Mouse (Mus musculus): ENCODE measurements around the gene Wbp1l. TPM values are rescaled to one million over a fixed set of nuclear protein-coding genes. Genes with fewer than 3 reads are reported as not detected.

Wbp1l gene
- polyA plus RNA-seq, 1 experiment: 24.5 TPM

DNA sequence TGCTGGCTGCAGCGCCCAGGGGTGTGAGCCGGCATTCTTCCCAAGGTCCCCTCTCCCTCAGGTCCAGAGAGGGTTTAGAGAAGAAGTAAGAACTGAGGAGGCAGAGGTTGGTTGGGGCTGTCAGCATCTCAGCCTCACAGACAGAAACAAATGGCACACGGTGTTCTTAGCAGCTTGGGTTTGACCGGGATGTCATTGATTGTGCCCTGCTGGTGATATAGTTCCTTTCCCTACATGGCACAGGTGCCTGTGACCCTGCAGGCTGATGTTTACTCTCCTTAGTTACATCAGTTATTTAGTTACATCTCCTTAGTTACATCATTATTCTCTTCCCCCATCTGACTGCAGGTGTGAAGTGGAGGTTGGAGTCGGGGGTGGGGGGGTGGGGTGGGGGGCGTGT lies 7.3 kb upstream of the Wbp1l start:
- TF ChIP-seq CTCF (IDR thresholded peaks at IDR 0.05; ENCODE audit: low read depth, low read length) (no peak), EP300 (IDR thresholded peaks at IDR 0.05; ENCODE audit: insufficient read depth, low read depth, low read length) (no peak), POLR2A (IDR thresholded peaks at IDR 0.05; ENCODE audit: insufficient read depth, low read length) (no peak)
- Histone ChIP-seq H3K9ac (ENCODE audit: low read depth, poor library complexity, severe bottlenecking) (no peak overlapping the region), H3K36me3 (ENCODE audit: control insufficient read depth, insufficient read depth, low read length, poor library complexity, severe bottlenecking) (no peaks in the 10 kb centered on the region), H3K27ac (ENCODE audit: insufficient read depth, low read length) (no peak overlapping the region), H3K4me3 (ENCODE audit: low read depth, low read length) (no peak overlapping the region), H3K4me1 (ENCODE audit: control insufficient read depth, insufficient read depth, low read length) (peaks cover 2% of the 10 kb centered on the region), H3K9me3 (replicated peaks; ENCODE audit: control insufficient read depth, insufficient read depth, low read length, poor library complexity, severe bottlenecking) (no peaks in the 10 kb centered on the region), H3K27me3 (ENCODE audit: control insufficient read depth, insufficient read depth, low read length, poor library complexity, severe bottlenecking) (no peaks in the 10 kb centered on the region)

DNA sequence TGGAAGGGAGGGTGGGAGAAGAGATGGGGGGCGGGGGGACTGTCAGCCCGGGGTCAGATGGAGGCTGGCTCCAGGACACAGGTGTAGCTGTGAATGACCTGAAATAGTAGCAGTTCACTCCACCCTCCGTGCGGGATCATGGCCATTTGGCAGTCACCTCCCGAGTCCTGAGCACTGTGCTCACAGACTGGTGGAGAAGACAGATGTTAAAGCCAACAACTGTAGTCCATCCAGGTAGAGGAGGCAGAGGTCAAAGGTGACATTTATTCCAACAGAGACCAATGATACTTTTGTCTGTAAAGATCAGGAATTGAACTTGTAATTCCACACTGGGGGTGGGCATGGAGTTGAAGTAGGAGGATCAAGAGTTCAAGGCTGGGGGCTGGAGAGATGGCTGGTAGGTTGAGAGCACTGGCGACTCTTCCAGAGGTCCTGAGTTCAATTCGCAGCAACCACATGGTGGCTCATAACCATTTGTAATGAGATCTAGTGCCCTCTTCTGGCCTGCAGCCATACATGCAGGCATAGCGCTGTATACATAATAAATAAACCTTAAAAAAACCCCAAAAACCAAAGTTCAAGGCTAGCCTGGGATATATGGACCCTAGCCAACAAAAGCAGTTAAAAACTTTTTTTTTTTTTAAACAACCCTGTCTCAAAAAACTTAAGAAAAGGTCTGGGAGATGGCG lies 6.0 kb upstream of the Wbp1l start:
- H3K36me3 ChIP-seq (ENCODE audit: control insufficient read depth, insufficient read depth, low read length, poor library complexity, severe bottlenecking): no peaks in the 10 kb centered on the region

DNA sequence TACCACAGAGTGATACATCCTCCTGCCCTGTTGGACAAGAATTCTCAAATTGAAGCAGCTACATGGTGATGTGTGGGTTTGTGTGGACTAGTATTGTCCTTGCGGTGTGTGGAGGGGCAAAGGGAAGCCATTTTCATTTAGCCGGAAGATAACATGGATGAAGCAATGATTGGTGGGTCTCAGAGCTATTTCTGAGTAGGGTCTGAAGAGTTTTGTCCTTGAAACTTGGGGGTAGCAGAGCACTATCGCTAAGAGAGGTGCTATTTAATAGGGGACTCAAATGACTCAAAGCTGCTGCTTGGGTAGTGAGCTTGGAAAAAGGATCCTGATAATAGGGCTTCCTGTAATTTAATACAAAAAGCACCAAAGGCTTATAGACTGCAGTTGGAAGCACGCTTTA lies 697 bp upstream of the Wbp1l start:
- no peak for TF ChIP-seq POLR2A (IDR thresholded peaks at IDR 0.05; ENCODE audit: insufficient read depth, low read length)
- TF ChIP-seq EP300 (IDR thresholded peaks at IDR 0.05; ENCODE audit: insufficient read depth, low read depth, low read length): no peak
- TF ChIP-seq CTCF (IDR thresholded peaks at IDR 0.05; ENCODE audit: low read depth, low read length): no peak
- Histone ChIP-seq H3K36me3 (ENCODE audit: control insufficient read depth, insufficient read depth, low read length, poor library complexity, severe bottlenecking) (no peaks in the 10 kb centered on the region), H3K9ac (ENCODE audit: low read depth, poor library complexity, severe bottlenecking) (peak overlapping the region; percentile 54; the same call in 1 of the 2 replicates), H3K27me3 (ENCODE audit: control insufficient read depth, insufficient read depth, low read length, poor library complexity, severe bottlenecking) (no peaks in the 10 kb centered on the region), H3K4me1 (ENCODE audit: control insufficient read depth, insufficient read depth, low read length) (no peaks in the 10 kb centered on the region), H3K9me3 (replicated peaks; ENCODE audit: control insufficient read depth, insufficient read depth, low read length, poor library complexity, severe bottlenecking) (no peaks in the 10 kb centered on the region), H3K4me3 (ENCODE audit: low read depth, low read length) (no peak overlapping the region), H3K27ac (ENCODE audit: insufficient read depth, low read length) (0 out of 2 replicates have a peak overlapping the region, but pooled peaks have one; percentile 53)

More for the DNA sequence above, 6.0 kb upstream of the Wbp1l start:
- Histone ChIP-seq H3K4me3 (ENCODE audit: low read depth, low read length) (no peak overlapping the region), H3K4me1 (ENCODE audit: control insufficient read depth, insufficient read depth, low read length) (peaks cover 2% of the 10 kb centered on the region), H3K27me3 (ENCODE audit: control insufficient read depth, insufficient read depth, low read length, poor library complexity, severe bottlenecking) (no peaks in the 10 kb centered on the region), H3K9ac (ENCODE audit: low read depth, poor library complexity, severe bottlenecking) (no peak overlapping the region), H3K9me3 (replicated peaks; ENCODE audit: control insufficient read depth, insufficient read depth, low read length, poor library complexity, severe bottlenecking) (no peaks in the 10 kb centered on the region), H3K27ac (ENCODE audit: insufficient read depth, low read length) (no peak overlapping the region)
- TF ChIP-seq CTCF (IDR thresholded peaks at IDR 0.05; ENCODE audit: low read depth, low read length) (peak; percentile 37), POLR2A (IDR thresholded peaks at IDR 0.05; ENCODE audit: insufficient read depth, low read length) (no peak)

DNA sequence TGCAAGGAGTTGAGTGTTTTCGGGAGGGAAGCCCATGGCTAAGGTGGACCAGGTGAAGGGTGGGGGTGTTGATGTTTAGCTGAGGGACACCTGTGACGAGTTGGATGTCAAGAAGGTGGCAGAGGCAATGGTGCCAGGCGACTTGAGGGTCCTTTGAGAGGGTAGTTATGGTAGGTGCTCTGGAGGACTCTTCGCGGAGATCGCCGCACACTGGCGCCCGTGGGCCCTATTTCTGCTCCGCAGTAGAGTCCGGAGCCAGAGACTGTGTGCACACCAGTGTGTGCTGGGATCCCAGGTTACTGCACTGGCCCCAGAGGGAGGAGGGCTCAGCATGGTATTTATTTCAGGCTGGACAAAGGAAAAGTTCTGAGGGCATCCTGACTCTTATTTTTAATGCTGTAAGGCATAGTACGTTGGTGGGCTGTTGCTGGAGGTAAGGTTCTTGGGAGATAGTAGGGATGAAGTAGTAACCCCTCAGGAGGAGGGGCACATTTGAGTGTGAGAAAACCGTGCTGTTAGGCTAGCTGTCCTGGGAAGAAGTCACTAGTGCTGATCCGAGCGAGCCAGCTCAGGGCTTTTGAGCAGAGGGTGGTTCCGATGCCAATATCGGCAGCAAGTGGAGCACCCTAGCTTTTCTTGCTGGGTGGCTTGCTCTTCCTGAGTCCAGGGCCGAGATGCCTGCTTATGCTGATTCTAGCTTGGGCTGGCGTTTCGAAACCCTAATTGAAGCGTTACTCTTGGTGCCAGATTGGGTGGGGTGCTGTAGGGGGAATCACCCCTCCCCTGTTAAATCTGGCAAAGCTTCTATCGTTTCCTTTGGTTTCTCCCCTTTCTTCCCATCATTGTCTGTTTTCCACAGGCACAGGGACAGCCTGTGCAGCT lies 732 bp downstream of the Wbp1l start:
- TF ChIP-seq POLR2A (IDR thresholded peaks at IDR 0.05; ENCODE audit: insufficient read depth, low read length): no peak
- no peak for TF ChIP-seq EP300 (IDR thresholded peaks at IDR 0.05; ENCODE audit: insufficient read depth, low read depth, low read length)
- no peak for TF ChIP-seq CTCF (IDR thresholded peaks at IDR 0.05; ENCODE audit: low read depth, low read length)
- H3K9me3 ChIP-seq (replicated peaks; ENCODE audit: control insufficient read depth, insufficient read depth, low read length, poor library complexity, severe bottlenecking): no peaks in the 10 kb centered on the region
- no peaks in the 10 kb centered on the region for H3K27me3 ChIP-seq (ENCODE audit: control insufficient read depth, insufficient read depth, low read length, poor library complexity, severe bottlenecking)
- no peaks in the 10 kb centered on the region for H3K4me1 ChIP-seq (ENCODE audit: control insufficient read depth, insufficient read depth, low read length)
- H3K36me3 ChIP-seq (ENCODE audit: control insufficient read depth, insufficient read depth, low read length, poor library complexity, severe bottlenecking): no peaks in the 10 kb centered on the region
- H3K27ac ChIP-seq (ENCODE audit: insufficient read depth, low read length): no peak overlapping the region
- peak overlapping the region; percentile 59 for H3K9ac ChIP-seq (ENCODE audit: low read depth, poor library complexity, severe bottlenecking)
- peak overlapping the region; percentile 87 for H3K4me3 ChIP-seq (ENCODE audit: low read depth, low read length)

- Histone ChIP-seq H3K27me3 (ENCODE audit: control insufficient read depth, insufficient read depth, low read length, poor library complexity, severe bottlenecking) (no peaks in the 10 kb centered on the region), H3K27ac (ENCODE audit: insufficient read depth, low read length) (no peak overlapping the region), H3K4me3 (ENCODE audit: low read depth, low read length) (no peak overlapping the region), H3K9ac (ENCODE audit: low read depth, poor library complexity, severe bottlenecking) (no peak overlapping the region), H3K36me3 (ENCODE audit: control insufficient read depth, insufficient read depth, low read length, poor library complexity, severe bottlenecking) (no peaks in the 10 kb centered on the region), H3K9me3 (replicated peaks; ENCODE audit: control insufficient read depth, insufficient read depth, low read length, poor library complexity, severe bottlenecking) (no peaks in the 10 kb centered on the region), H3K4me1 (ENCODE audit: control insufficient read depth, insufficient read depth, low read length) (no peaks in the 10 kb centered on the region)
- TF ChIP-seq CTCF (IDR thresholded peaks at IDR 0.05; ENCODE audit: low read depth, low read length): no peak
- TF ChIP-seq POLR2A (IDR thresholded peaks at IDR 0.05; ENCODE audit: insufficient read depth, low read length): no peak
- TF ChIP-seq EP300 (IDR thresholded peaks at IDR 0.05; ENCODE audit: insufficient read depth, low read depth, low read length): no peak
Observed at GRCm38 (mm10) chr19:46600371-46600770, 1.5 kb downstream of the Wbp1l start.

DNA sequence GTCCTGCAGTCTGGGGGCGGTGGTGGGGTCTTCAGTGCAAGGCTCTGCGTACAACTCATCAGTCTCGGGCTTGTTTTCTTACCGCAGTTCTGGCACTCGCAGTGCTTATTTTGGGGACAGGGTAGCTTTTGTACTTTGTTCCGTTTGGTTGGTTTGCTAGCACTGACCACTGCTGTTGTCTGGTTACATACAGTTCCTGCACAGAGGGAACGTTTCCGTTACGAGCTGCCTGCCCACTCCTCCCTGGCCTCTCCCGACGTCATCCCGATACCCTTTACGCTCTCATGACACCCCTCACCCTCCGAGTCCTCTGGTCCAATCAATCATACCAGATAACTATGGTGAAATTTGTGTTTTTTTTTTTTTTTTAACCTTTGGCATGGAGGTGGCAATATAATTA lies 2.6 kb downstream of the Wbp1l start:
- Histone ChIP-seq H3K27ac (ENCODE audit: insufficient read depth, low read length) (no peak overlapping the region), H3K9ac (ENCODE audit: low read depth, poor library complexity, severe bottlenecking) (no peak overlapping the region), H3K4me1 (ENCODE audit: control insufficient read depth, insufficient read depth, low read length) (no peaks in the 10 kb centered on the region), H3K27me3 (ENCODE audit: control insufficient read depth, insufficient read depth, low read length, poor library complexity, severe bottlenecking) (no peaks in the 10 kb centered on the region), H3K36me3 (ENCODE audit: control insufficient read depth, insufficient read depth, low read length, poor library complexity, severe bottlenecking) (no peaks in the 10 kb centered on the region), H3K4me3 (ENCODE audit: low read depth, low read length) (no peak overlapping the region), H3K9me3 (replicated peaks; ENCODE audit: control insufficient read depth, insufficient read depth, low read length, poor library complexity, severe bottlenecking) (no peaks in the 10 kb centered on the region)
- TF ChIP-seq EP300 (IDR thresholded peaks at IDR 0.05; ENCODE audit: insufficient read depth, low read depth, low read length): no peak
- no peak for TF ChIP-seq CTCF (IDR thresholded peaks at IDR 0.05; ENCODE audit: low read depth, low read length)
- TF ChIP-seq POLR2A (IDR thresholded peaks at IDR 0.05; ENCODE audit: insufficient read depth, low read length): no peak
